Mouse (Mus musculus) splenic B cell, adult 2 months (primary cell): ENCODE measurements at regions not wholly inside any gene's neighbourhood (a gene's known extent, or its start where the extent isn't known, plus 50 kb on each side); places are given as distances from the start of the nearest gene placed in this dataset.

Experiments
- DNase-seq: peaks from one replicate; pipeline ENCODE4 v3.0.0-alpha.2; 2011; ENCODE audit warnings: low read depth, low spot score
- H3K27me3 ChIP-seq: 2 replicates; pipeline ENCODE4 v1.6.1; 2012; ENCODE audit warnings: mild to moderate bottlenecking, low read length, moderate library complexity, mixed read lengths; ENCODE audit not compliant: control insufficient read depth, poor library complexity, insufficient read depth, severe bottlenecking
- H3K36me3 ChIP-seq: 2 replicates; pipeline ENCODE4 v1.6.1; 2012; ENCODE audit warnings: mild to moderate bottlenecking, low read length, moderate library complexity, mixed read lengths; ENCODE audit not compliant: control insufficient read depth, poor library complexity, insufficient read depth, severe bottlenecking

GRCm38 (mm10) chr5:73821956-73822545, 170.9 kb downstream of the Spata18 start:
- Histone ChIP-seq H3K27me3 (no peaks in the 10 kb centered on the region), H3K36me3 (no peaks in the 10 kb centered on the region)
- DNase-seq, result no peak

- Histone ChIP-seq H3K36me3 (no peaks in the 10 kb centered on the region), H3K27me3 (no peaks in the 10 kb centered on the region)
- DNase-seq, result no peak
These were observed 172.2 kb downstream of the Spata18 start for GRCm38 (mm10) chr5:73823421-73823820.

GRCm38 (mm10) chr5:73826941-73827340, 175.8 kb downstream of the Spata18 start:
- Histone ChIP-seq H3K27me3 (no peaks in the 10 kb centered on the region), H3K36me3 (no peaks in the 10 kb centered on the region)
- no peak for DNase-seq

GRCm38 (mm10) chr5:73833721-73834120, 182.5 kb downstream of the Spata18 start:
- DNase-seq, result no peak
- Histone ChIP-seq H3K36me3 (no peaks in the 10 kb centered on the region), H3K27me3 (no peaks in the 10 kb centered on the region)

- no peak for DNase-seq
- H3K27me3 ChIP-seq, result no peaks in the 10 kb centered on the region
- no peaks in the 10 kb centered on the region for H3K36me3 ChIP-seq
These were observed 192.6 kb downstream of the Spata18 start for GRCm38 (mm10) chr5:73843776-73844175.

- H3K27me3 ChIP-seq, result no peaks in the 10 kb centered on the region
- no peaks in the 10 kb centered on the region for H3K36me3 ChIP-seq
- no peak for DNase-seq
These were observed 195.1 kb downstream of the Spata18 start for GRCm38 (mm10) chr5:73846096-73846782.

GRCm38 (mm10) chr5:73846783-73847151, 195.6 kb downstream of the Spata18 start:
- Histone ChIP-seq H3K27me3 (no peaks in the 10 kb centered on the region), H3K36me3 (no peaks in the 10 kb centered on the region)

GRCm38 (mm10) chr5:73851501-73851900, 200.3 kb downstream of the Spata18 start:
- Histone ChIP-seq H3K36me3 (no peaks in the 10 kb centered on the region), H3K27me3 (no peaks in the 10 kb centered on the region)
- DNase-seq, result no peak

More at GRCm38 (mm10) chr5:73846783-73847151, 195.6 kb downstream of the Spata18 start:
- no peak for DNase-seq

- H3K27me3 ChIP-seq, result no peaks in the 10 kb centered on the region
- DNase-seq, result peak; percentile 31
These were observed 203.0 kb downstream of the Spata18 start for GRCm38 (mm10) chr5:73854025-73854773.

GRCm38 (mm10) chr5:73854774-73855371, 203.7 kb downstream of the Spata18 start:
- Histone ChIP-seq H3K36me3 (no peaks in the 10 kb centered on the region), H3K27me3 (no peaks in the 10 kb centered on the region)
- DNase-seq, result no peak

More at GRCm38 (mm10) chr5:73854025-73854773, 203.0 kb downstream of the Spata18 start:
- no peaks in the 10 kb centered on the region for H3K36me3 ChIP-seq

GRCm38 (mm10) chr5:73859320-73859719, 208.1 kb downstream of the Spata18 start:
- Histone ChIP-seq H3K27me3 (no peaks in the 10 kb centered on the region), H3K36me3 (no peaks in the 10 kb centered on the region)
- no peak for DNase-seq

GRCm38 (mm10) chr5:73864138-73864761, 204.0 kb downstream of the Usp46 start:
- no peaks in the 10 kb centered on the region for H3K36me3 ChIP-seq
- H3K27me3 ChIP-seq, result no peaks in the 10 kb centered on the region
- DNase-seq, result peak; percentile 4

- DNase-seq, result no peak
- Histone ChIP-seq H3K36me3 (no peaks in the 10 kb centered on the region), H3K27me3 (no peaks in the 10 kb centered on the region)
These were observed 195.4 kb downstream of the Usp46 start for GRCm38 (mm10) chr5:73872641-73873421.

- H3K27me3 ChIP-seq, result no peaks in the 10 kb centered on the region
- DNase-seq, result no peak
- H3K36me3 ChIP-seq, result no peaks in the 10 kb centered on the region
These were observed 193.5 kb downstream of the Usp46 start for GRCm38 (mm10) chr5:73874770-73875169.
